Comparison of ENCODE assay signal across 24 mouse cellular contexts in genomic region chr6:99249496-99250030, GRCm38 (mm10).
DNase-seq lines count a peak whose midpoint lies in the region; ATAC-seq lines count a peak whose summit lies in the region.
"Had no signal": no experiment of that assay in that cellular context is flagged by ENCODE, and none has a peak within 500 bp of the region (broad histone marks: within the 10 kb centered on the region; RNA-seq: fewer than 3 reads in every experiment).

No protein-coding gene starts in this region.

- DNase-seq in 3134 (ENCODE audit: extremely low read depth, insufficient read length, low spot score) = peak; percentile 13
- peak; percentile 44 for DNase-seq in naive thymus-derived CD4-positive, alpha-beta T cell, adult 2 months (ENCODE audit: low read depth)
- no peak for DNase-seq in T-cell, adult 2 months (ENCODE audit: low spot score)
- DNase-seq in gastrocnemius, adult 18-20 months (ENCODE audit: low spot score) = no peak
- DNase-seq in gastrocnemius, adult 8-10 months (ENCODE audit: low spot score in 2 of 2) = no peak
- DNase-seq: adrenal gland, adult 2 months; adrenal gland, postnatal 14 days; cerebellum, adult 11-12 months; cerebellum, adult 8-10 months; cerebellum, postnatal 10 days; cerebellum, postnatal 36 days; embryo, embryonic 11 days; gastrocnemius, adult 2 months; gastrocnemius, postnatal 25 days; heart, adult 18-20 months; heart, postnatal 10 days; heart, postnatal 36 days; kidney, adult 11 months had no signal

- ATAC-seq in CD4-positive, CD25-positive, alpha-beta regulatory T cell, adult 4 months = peak; percentile 43
- ATAC-seq in activated CD4-positive, CD25-positive, alpha-beta regulatory T cell, adult 4 months = peak; percentile 61
- ATAC-seq: forebrain, embryonic 13.5 days; forebrain, embryonic 16.5 days; hindbrain, postnatal 0 days; intestine, embryonic 15.5 days had no signal

Comparison
In these comparisons a context has a peak if more than half of its experiments do, and no peak if none do; other contexts are left out.
1. DNase-seq: peak in 3134 (single experiment) and naive thymus-derived CD4-positive, alpha-beta T cell, adult 2 months (single experiment); none in T-cell, adult 2 months (single experiment), gastrocnemius, adult 18-20 months (single experiment) and gastrocnemius, adult 8-10 months (0 of 2).